Mouse (Mus musculus): ENCODE measurements at regions not wholly inside any gene's neighbourhood (a gene's known extent, or its start where the extent isn't known, plus 50 kb on each side); places are given as distances from the start of the nearest gene placed in this dataset.

GRCm38 (mm10) chr7:36078089-36078654 is 275.4 kb upstream of the Zfp507 start:
- TF ChIP-seq MXI1 (IDR thresholded peaks at IDR 0.05; ENCODE audit: low read depth, low read length) (no peak), ELF1 (IDR thresholded peaks at IDR 0.05; ENCODE audit: low read depth, low read length) (no peak), KAT2A (conservative IDR thresholded peaks at IDR 0.05; ENCODE audit: low read depth, low read length) (no peak)
